Mouse (Mus musculus) ES-E14 (cell line): ENCODE measurements around the gene Rcvrn. TPM values are rescaled to one million over a fixed set of nuclear protein-coding genes. Genes with fewer than 3 reads are reported as not detected.

Experiments used
- DNase-seq: peaks from one replicate; pipeline ENCODE4 v3.0.0-alpha.2; 2013; ENCODE audit warnings: low read depth, low spot score
- H3K27ac ChIP-seq: 2 replicates; pipeline ENCODE4 v1.5.1; 2012; ENCODE audit warnings: low read depth, mild to moderate bottlenecking, low read length, moderate library complexity, mixed read lengths; ENCODE audit not compliant: poor library complexity, insufficient read depth, severe bottlenecking
- H3K36me3 ChIP-seq: 2 replicates; pipeline ENCODE4 v1.6.1; 2012; ENCODE audit warnings: mild to moderate bottlenecking, low read length, moderate library complexity, mixed read lengths; ENCODE audit not compliant: control insufficient read depth, poor library complexity, insufficient read depth, severe bottlenecking
- H3K4me1 ChIP-seq, 2 experiments: fragments of 150-350 bp in 1 of 2; sonication (generic) in 1 of 2; 2 replicates each; pipeline ENCODE4 v1.6.1; 2012; ENCODE audit warnings: low read length in 2 of 2, mild to moderate bottlenecking in 1 of 2, mixed read lengths in 1 of 2; ENCODE audit not compliant: control insufficient read depth in 2 of 2, insufficient read depth in 2 of 2, poor library complexity in 1 of 2
- H3K4me3 ChIP-seq, 2 experiments: fragments of 150-350 bp in 1 of 2; sonication (generic) in 1 of 2; 2 replicates each; pipeline ENCODE4 v1.5.1; 2012; ENCODE audit warnings: low read length in 2 of 2, low read depth in 1 of 2, mild to moderate bottlenecking in 1 of 2, mixed read lengths in 1 of 2; ENCODE audit not compliant: insufficient read depth in 1 of 2, poor library complexity in 1 of 2, severe bottlenecking in 1 of 2
- H3K9ac ChIP-seq: 2 replicates; pipeline ENCODE4 v1.6.1; 2012; ENCODE audit warnings: low read depth, mild to moderate bottlenecking, low read length, mixed read lengths; ENCODE audit not compliant: poor library complexity, insufficient read depth, severe bottlenecking
- H3K9me3 ChIP-seq: fragments of 150-350 bp; sonication (generic); 2 replicates; pipeline ENCODE4 v1.6.1; 2012; ENCODE audit warnings: low read depth, mild to moderate bottlenecking, low read length; ENCODE audit not compliant: control insufficient read depth, insufficient read depth
- CHD2 ChIP-seq: IDR thresholded peaks from 2 replicates; pipeline ENCODE4 v1.6.1; 2014; ENCODE audit warnings: mild to moderate bottlenecking, low read depth, low read length, inconsistent platforms
- HCFC1 ChIP-seq: IDR thresholded peaks from 2 replicates; pipeline ENCODE4 v1.6.1; 2012; ENCODE audit warnings: low read length, inconsistent platforms, borderline replicate concordance; ENCODE audit not compliant: insufficient read depth
- MAFK ChIP-seq: IDR thresholded peaks from 2 replicates; pipeline ENCODE4 v1.6.1; 2014; ENCODE audit warnings: mild to moderate bottlenecking, low read depth, low read length, inconsistent platforms; ENCODE audit not compliant: insufficient read depth
- ZC3H11A ChIP-seq: IDR thresholded peaks from 2 replicates; pipeline ENCODE4 v1.6.1; 2012; ENCODE audit warnings: low read depth, mild to moderate bottlenecking, inconsistent platforms, low read length, borderline replicate concordance
- ZNF384 ChIP-seq: IDR thresholded peaks from 2 replicates; pipeline ENCODE4 v1.6.1; 2012; ENCODE audit warnings: low read depth, low read length, inconsistent platforms
- in situ Hi-C, 2 experiments: fragments of 600-800 bp; cut with MboI; formaldehyde crosslinking; loops; one replicate each; pipeline ENCODE4 v1.15.1; 2025; ENCODE audit warnings: low sequenced_read_pairs in 2 of 2, inconsistent platforms in 1 of 2; ENCODE audit not compliant: unreplicated experiment in 2 of 2
- total RNA-seq: library from RNA; depleted of rRNA; stranded (reverse); fragments of 300-350 nt; gene quantifications from 2 replicates; pipeline ENCODE4 v1.2.3, GENCODE M21; 2012; rRNA removed

Gene Rcvrn
- not detected in 2 replicates for total RNA-seq

DNA sequence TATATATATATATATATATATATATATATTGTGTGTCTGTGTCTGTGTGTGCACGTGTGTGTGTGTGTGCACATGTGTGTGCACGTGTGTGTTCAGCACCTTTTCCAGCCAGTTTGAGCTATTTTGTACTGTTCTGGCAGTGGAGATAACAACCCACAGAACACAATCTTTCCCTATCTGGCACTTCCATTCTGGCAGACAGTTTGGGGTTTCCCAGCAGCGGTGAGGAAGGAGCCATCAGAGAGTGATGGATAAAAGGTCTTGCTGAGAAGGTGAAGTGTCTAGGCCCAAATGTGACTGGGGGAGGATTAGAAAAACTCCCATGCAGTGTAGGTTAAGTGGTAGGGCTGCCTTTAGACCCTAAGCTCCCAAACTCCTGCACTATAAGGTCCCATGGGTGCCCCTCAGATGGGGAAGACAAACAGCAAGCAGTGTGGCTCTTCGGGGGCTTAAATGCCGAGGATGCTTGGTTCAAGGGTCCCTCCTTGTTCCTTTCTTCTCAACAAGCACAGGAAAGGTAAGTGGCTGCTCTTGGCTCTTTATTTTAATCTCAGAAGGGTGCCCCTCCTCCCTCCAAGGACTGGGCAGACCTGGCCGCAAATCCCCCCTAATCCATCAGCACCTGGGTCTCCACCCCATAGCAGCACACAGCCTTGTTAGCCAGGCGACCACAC lies at the start of gene Rcvrn:
Gene Rcvrn, plus strand, starts transcription at position 624 of the 674 bp plus-strand sequence.
- no peak for DNase-seq
- H3K9ac ChIP-seq, result no peak within 1 kb of the TSS
- in situ Hi-C loops, result no loop called here
- H3K4me1 ChIP-seq, result no peaks in the 10 kb centered on the region
- no peaks in the 10 kb centered on the region for H3K36me3 ChIP-seq
- no peak within 1 kb of the TSS for H3K4me3 ChIP-seq
- TF ChIP-seq ZNF384, result no peak
- no peak for TF ChIP-seq ZC3H11A
- H3K9me3 ChIP-seq, result no peaks in the 10 kb centered on the region
- no peak within 1 kb of the TSS for H3K27ac ChIP-seq

DNA sequence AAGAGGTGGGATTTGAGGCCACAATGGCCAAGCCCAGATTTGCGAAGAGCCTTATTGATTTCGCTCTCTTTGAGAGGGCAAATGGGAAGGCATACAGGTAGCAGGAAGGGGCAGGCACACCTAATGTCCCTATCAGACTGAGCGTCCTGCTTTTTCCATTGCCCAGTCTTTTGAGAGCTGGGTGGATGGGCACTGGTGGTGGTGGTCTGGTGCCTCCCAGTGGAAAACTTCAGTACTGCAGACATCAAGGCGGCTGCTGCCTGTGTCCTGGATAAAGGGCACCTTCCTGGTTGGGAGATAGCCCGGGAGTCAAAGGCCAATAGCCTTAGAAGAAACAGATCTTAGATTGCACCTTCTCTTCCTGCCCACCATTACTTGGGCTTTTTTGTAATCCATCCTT lies 47.4 kb upstream of the Rcvrn start:
- Histone ChIP-seq H3K9ac (no peak overlapping the region), H3K36me3 (no peaks in the 10 kb centered on the region), H3K27ac (no peak overlapping the region), H3K4me1 (peaks cover 7 to 10% of the 10 kb centered on the region in 2 experiments; a peak in 3 of 4 replicates), H3K9me3 (no peaks in the 10 kb centered on the region), H3K4me3 (no peak overlapping the region)
- in situ Hi-C loops, result no loop called here
- peak; percentile 56 for DNase-seq
- TF ChIP-seq HCFC1 (no peak), ZC3H11A (peak; percentile 69; the same call in 1 of the 2 replicates)

DNA sequence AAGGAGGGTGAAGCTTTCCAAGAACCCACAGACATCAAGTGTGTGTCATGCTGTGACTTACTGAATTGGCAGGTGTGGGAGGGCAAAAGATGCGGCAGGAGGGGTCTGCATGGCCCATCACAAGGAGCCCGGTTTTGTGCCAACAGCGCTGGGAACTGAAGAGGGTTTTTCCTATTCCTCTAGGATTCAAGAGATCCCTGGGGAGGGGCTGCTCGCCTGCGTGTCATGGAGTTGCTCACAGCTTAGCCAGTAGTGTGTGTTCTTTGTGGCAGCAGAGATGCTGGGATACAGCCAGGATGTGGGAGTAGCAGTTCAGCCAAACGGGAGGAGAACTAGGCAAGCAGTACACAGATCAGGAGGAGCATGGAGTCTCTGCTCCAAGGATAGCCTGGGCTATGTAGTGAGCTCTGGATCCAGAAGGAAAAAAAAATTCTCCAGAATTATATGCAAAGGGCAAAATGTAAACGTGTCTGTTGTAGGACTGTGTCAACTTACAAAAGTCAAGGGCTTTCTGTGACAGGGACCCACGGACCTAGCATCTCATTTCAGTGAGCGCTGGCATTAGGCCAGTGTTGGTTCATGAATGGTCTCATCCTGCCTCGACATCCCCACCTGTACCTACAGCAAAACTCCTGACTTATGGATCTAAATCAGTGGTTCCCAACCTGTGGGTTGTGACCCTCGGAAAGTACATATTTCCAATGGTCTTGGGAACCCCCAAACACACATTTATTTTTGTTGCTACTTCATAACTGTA lies 46.3 kb upstream of the Rcvrn start:
- no peak overlapping the region for H3K27ac ChIP-seq
- no peak for DNase-seq
- TF ChIP-seq CHD2, result no peak
- no peak for TF ChIP-seq ZC3H11A
- no peak for TF ChIP-seq HCFC1
- no peak for TF ChIP-seq MAFK
- no peak for TF ChIP-seq ZNF384
- H3K9me3 ChIP-seq, result no peaks in the 10 kb centered on the region
- peaks cover 7 to 10% of the 10 kb centered on the region in 2 experiments; a peak in 3 of 4 replicates for H3K4me1 ChIP-seq
- H3K9ac ChIP-seq, result no peak overlapping the region
- in situ Hi-C loops, result no loop called here
- no peak overlapping the region for H3K4me3 ChIP-seq
- no peaks in the 10 kb centered on the region for H3K36me3 ChIP-seq

DNA sequence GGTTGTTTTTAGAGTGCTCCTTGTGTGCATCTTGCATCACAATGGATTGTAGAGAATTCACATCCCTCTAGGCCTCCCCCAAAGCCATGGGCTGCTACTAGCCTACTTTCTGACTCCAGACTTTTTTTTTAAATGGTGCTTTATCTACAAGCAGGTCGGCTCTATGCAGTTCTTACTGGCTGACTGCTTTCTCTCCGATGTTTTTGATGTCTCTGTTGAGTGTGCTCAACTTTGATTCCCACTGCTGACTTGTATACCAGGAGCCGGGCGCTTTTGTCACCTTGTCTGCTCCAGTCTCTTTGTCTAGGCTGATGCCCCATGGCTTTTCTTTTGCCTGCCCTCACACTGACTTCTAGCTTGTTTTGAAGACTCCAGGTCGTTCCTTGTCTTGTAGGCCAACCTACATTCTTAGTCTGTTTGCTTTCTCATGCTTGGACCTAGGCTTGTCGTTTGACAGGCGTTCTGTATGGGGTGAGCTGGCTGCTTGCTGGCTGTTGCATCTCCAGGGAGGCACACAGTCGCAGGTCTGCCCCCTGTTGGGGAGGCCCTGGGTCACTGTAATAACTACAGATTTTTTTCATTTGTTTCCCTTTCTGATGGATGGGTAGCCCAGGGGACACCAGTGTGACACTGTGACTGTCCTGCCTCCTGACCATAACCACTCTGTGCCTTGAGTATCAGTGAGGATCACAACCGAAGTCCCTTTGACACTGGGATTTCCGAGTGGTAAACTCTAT lies 45.0 kb upstream of the Rcvrn start:
- H3K4me3 ChIP-seq, result no peak overlapping the region
- no peak for TF ChIP-seq ZNF384
- no peak for TF ChIP-seq MAFK
- TF ChIP-seq ZC3H11A, result no peak
- no peaks in the 10 kb centered on the region for H3K36me3 ChIP-seq
- H3K4me1 ChIP-seq, result peaks cover 7 to 10% of the 10 kb centered on the region in 2 experiments; a peak in 3 of 4 replicates
- H3K27ac ChIP-seq, result no peak overlapping the region
- no peak overlapping the region for H3K9ac ChIP-seq
- H3K9me3 ChIP-seq, result no peaks in the 10 kb centered on the region
- DNase-seq, result peak; percentile 11
- in situ Hi-C loops, result no loop called here
